Mouse (Mus musculus): Measurements from ENCODE around the gene Xpr1. TPM values are rescaled to one million over a fixed set of nuclear protein-coding genes. Genes with fewer than 3 reads are reported as not detected.
A peak's percentile ranks its signal among the peaks of the same experiment; 100 is the strongest.

The Xpr1 gene
- polyA plus RNA-seq, 2 experiments: 2.4 to 4.2 TPM

DNA sequence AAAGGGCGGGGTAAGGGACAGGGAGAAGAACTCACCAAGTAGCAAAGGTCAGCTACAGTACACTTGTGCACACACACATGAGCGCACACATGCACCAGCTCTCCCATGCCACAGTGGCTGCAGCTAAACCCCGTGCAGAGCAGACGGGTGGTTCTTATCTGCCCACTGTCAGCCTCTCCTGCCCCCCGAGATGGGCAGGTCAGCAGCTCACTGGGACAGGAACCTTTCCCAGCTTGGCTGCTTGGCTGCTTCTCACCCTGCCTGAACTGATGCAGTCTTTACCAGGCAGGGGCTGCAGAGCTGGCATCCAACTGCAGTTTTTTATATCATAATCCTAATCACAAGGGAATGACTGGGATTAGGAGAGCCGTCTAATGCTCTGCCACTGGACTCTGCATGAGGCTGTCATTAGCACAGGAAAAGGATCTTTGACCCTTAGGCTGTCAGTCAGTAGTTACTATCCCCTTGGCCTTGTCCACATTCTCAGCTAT, 164.5 kb downstream of the Xpr1 start:
- no peak overlapping the region for H3K4me2 ChIP-seq (ENCODE audit: low read depth)
- no peaks in the 10 kb centered on the region for H3K27me3 ChIP-seq (ENCODE audit: control insufficient read depth, insufficient read depth, low read length)
- DNase-seq (ENCODE audit: low read depth in 3 of 3, low spot score in 3 of 3) (peak in 1 of 3 experiments; percentile 4), ATAC-seq (ENCODE audit: insufficient read depth) (peak; percentile 51; the same call in 1 of the 2 replicates)
- no peak overlapping the region for H3K27ac ChIP-seq
- H3K36me3 ChIP-seq (replicated peaks; ENCODE audit: control insufficient read depth, insufficient read depth, low read depth): no peaks in the 10 kb centered on the region
- H3K4me3 ChIP-seq (ENCODE audit: insufficient read depth in 1 of 2, low read depth in 2 of 2, low read length in 2 of 2): no peak overlapping the region
- no peaks in the 10 kb centered on the region for H3K9me3 ChIP-seq (ENCODE audit: control insufficient read depth, low read length)
- H3K4me1 ChIP-seq (replicated peaks; ENCODE audit: control insufficient read depth in 2 of 2, insufficient read depth in 2 of 2, low read length in 1 of 2): peaks cover 0 to 8% of the 10 kb centered on the region in 2 experiments; a peak in 2 of 4 replicates
- TF ChIP-seq EP300 (IDR thresholded peaks at IDR 0.05; ENCODE audit: low read depth): no peak
- TF ChIP-seq CTCF (IDR thresholded peaks at IDR 0.05; ENCODE audit: low read depth): no peak
- WGBS (ENCODE audit: insufficient replicate concordance): 28% methylated on average over 6 of the region's 6 CpGs
- no peak overlapping the region for H3K9ac ChIP-seq (replicated peaks)

DNA sequence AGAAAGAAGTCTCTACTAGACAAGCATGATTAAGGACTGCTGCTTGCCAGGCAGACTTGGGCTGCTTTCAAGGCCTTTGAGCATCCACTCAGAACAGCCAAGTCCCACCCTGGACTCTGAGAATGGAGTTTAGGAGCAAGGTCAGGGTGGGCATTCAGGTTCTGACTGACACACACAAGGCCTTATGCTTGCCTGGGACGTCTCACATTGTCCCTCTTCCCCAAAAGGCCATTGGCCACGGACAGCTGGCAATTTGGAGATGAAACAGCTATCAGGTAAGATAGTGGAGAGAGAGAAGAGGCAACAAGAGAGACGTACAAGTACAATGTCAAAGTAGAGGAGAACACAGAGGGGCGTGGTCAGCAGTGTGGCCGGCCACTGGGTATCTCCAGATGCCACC, 165.6 kb downstream of the Xpr1 start:
- 27% methylated on average over 5 of the region's 5 CpGs for WGBS (ENCODE audit: insufficient replicate concordance)

DNA sequence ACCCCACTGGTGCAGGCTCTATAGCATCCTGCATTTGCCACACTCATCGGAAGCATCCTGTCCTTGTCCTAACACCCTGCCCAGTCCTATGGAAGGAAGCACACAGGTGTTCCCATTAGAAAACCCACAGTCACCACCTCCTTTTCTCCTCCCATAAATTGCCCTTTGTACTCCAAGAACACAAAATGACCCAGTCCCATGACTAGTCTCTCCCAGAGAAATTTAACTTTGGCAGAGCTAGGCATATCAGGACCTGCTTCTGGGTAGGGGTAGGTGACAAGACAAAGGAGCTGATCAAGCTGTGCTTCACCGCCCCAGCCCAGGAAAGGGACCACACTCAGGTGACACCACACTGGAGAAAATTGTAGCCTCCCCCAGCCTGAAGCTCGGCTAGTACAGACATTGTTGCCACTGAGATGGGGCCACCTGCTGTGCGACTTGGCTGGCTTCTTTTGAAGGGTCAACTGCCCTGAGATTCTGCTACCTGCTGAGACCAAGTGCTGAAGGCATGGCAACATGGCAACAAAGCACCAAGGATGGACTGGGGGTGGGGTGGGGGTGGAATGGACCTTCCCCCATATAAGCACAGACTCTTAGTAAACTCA, 166.6 kb downstream of the Xpr1 start:
- Histone ChIP-seq H3K27ac (no peak overlapping the region), H3K4me1 (replicated peaks; ENCODE audit: control insufficient read depth in 2 of 2, insufficient read depth in 2 of 2, low read length in 1 of 2) (peaks cover 0 to 8% of the 10 kb centered on the region in 2 experiments; a peak in 2 of 4 replicates), H3K36me3 (replicated peaks; ENCODE audit: control insufficient read depth, insufficient read depth, low read depth) (no peaks in the 10 kb centered on the region), H3K4me3 (ENCODE audit: insufficient read depth in 1 of 2, low read depth in 2 of 2, low read length in 2 of 2) (no peak overlapping the region), H3K27me3 (ENCODE audit: control insufficient read depth, insufficient read depth, low read length) (peaks cover 4% of the 10 kb centered on the region), H3K9me3 (ENCODE audit: control insufficient read depth, low read length) (no peaks in the 10 kb centered on the region), H3K4me2 (ENCODE audit: low read depth) (no peak overlapping the region), H3K9ac (replicated peaks) (no peak overlapping the region)
- WGBS (ENCODE audit: insufficient replicate concordance): 41% methylated on average over 4 of the region's 4 CpGs
- TF ChIP-seq EP300 (IDR thresholded peaks at IDR 0.05; ENCODE audit: low read depth) (no peak), CTCF (IDR thresholded peaks at IDR 0.05; ENCODE audit: low read depth) (no peak)
- DNase-seq (ENCODE audit: low read depth in 3 of 3, low spot score in 3 of 3) (no peak), ATAC-seq (ENCODE audit: insufficient read depth) (no peak)

More for the DNA sequence above, 165.6 kb downstream of the Xpr1 start:
- Histone ChIP-seq H3K4me1 (replicated peaks; ENCODE audit: control insufficient read depth in 2 of 2, insufficient read depth in 2 of 2, low read length in 1 of 2) (peaks cover 0 to 8% of the 10 kb centered on the region in 2 experiments; a peak in 2 of 4 replicates), H3K27me3 (ENCODE audit: control insufficient read depth, insufficient read depth, low read length) (peaks cover 3% of the 10 kb centered on the region), H3K27ac (no peak overlapping the region), H3K9ac (replicated peaks) (no peak overlapping the region), H3K4me3 (ENCODE audit: insufficient read depth in 1 of 2, low read depth in 2 of 2, low read length in 2 of 2) (no peak overlapping the region), H3K36me3 (replicated peaks; ENCODE audit: control insufficient read depth, insufficient read depth, low read depth) (no peaks in the 10 kb centered on the region), H3K9me3 (ENCODE audit: control insufficient read depth, low read length) (no peaks in the 10 kb centered on the region), H3K4me2 (ENCODE audit: low read depth) (no peak overlapping the region)
- TF ChIP-seq EP300 (IDR thresholded peaks at IDR 0.05; ENCODE audit: low read depth) (no peak), CTCF (IDR thresholded peaks at IDR 0.05; ENCODE audit: low read depth) (no peak)
- DNase-seq (ENCODE audit: low read depth in 3 of 3, low spot score in 3 of 3) (no peak), ATAC-seq (ENCODE audit: insufficient read depth) (no peak)

DNA sequence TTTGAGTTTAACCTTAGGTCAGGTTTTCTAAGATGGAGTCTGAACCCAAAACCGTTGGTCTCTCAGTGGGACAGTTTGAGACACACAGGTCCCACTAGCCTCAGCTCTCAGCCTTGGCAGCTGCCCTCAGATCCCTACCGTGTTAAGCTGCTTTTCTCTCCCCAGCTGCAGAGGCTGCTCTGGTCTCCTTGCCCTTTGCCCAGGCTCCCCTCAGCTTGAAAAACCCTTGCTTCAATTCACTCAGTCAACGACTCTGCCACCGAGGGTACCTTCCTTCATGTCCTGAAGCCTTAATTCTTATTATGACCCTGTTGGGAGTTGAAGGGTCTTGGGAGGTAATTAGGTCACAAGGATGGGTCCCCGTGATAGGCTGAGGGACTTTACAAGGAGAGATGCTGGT, 167.3 kb downstream of the Xpr1 start:
- no peak for DNase-seq (ENCODE audit: low read depth in 3 of 3, low spot score in 3 of 3)
- H3K4me1 ChIP-seq (replicated peaks; ENCODE audit: control insufficient read depth in 2 of 2, insufficient read depth in 2 of 2, low read length in 1 of 2): peaks cover 0 to 8% of the 10 kb centered on the region in 2 experiments; a peak in 2 of 4 replicates
- TF ChIP-seq EP300 (IDR thresholded peaks at IDR 0.05; ENCODE audit: low read depth) (no peak), CTCF (IDR thresholded peaks at IDR 0.05; ENCODE audit: low read depth) (no peak)
- H3K36me3 ChIP-seq (replicated peaks; ENCODE audit: control insufficient read depth, insufficient read depth, low read depth): no peaks in the 10 kb centered on the region
- 35% methylated on average over 5 of the region's 5 CpGs for WGBS (ENCODE audit: insufficient replicate concordance)
- peaks cover 11% of the 10 kb centered on the region for H3K27me3 ChIP-seq (ENCODE audit: control insufficient read depth, insufficient read depth, low read length)
- no peak overlapping the region for H3K27ac ChIP-seq
- no peaks in the 10 kb centered on the region for H3K9me3 ChIP-seq (ENCODE audit: control insufficient read depth, low read length)
- no peak overlapping the region for H3K4me2 ChIP-seq (ENCODE audit: low read depth)
- no peak overlapping the region for H3K9ac ChIP-seq (replicated peaks)
- no peak for ATAC-seq (ENCODE audit: insufficient read depth)
- H3K4me3 ChIP-seq (ENCODE audit: insufficient read depth in 1 of 2, low read depth in 2 of 2, low read length in 2 of 2): no peak overlapping the region

DNA sequence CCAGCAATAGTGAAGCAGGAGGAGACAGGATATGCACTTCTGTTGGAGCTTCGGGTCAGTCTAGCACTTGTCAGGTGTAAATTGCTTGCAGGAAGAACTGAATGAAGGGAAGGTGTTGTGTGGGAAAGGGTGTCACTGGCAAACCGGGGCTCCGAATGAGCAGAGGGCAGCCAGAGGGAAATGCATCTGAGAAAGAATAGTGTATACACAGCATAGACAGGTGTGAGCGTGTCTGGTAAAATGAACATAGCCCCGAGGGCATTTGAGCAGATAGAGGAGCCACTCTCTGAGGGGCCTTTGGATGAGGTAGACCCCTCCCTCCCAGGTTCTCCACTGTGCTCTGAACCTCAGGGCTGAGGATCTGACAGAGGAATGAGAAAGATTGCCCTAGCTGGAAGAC, 169.2 kb downstream of the Xpr1 start:
- DNase-seq (ENCODE audit: low read depth in 3 of 3, low spot score in 3 of 3) (no peak), ATAC-seq (ENCODE audit: insufficient read depth) (no peak)
- peaks cover 29% of the 10 kb centered on the region for H3K27me3 ChIP-seq (ENCODE audit: control insufficient read depth, insufficient read depth, low read length)
- 42% methylated on average over 5 of the region's 5 CpGs for WGBS (ENCODE audit: insufficient replicate concordance)
- H3K36me3 ChIP-seq (replicated peaks; ENCODE audit: control insufficient read depth, insufficient read depth, low read depth): no peaks in the 10 kb centered on the region
- H3K9ac ChIP-seq (replicated peaks): no peak overlapping the region
- H3K4me2 ChIP-seq (ENCODE audit: low read depth): no peak overlapping the region
- no peak overlapping the region for H3K4me3 ChIP-seq (ENCODE audit: insufficient read depth in 1 of 2, low read depth in 2 of 2, low read length in 2 of 2)
- H3K4me1 ChIP-seq (replicated peaks; ENCODE audit: control insufficient read depth in 2 of 2, insufficient read depth in 2 of 2, low read length in 1 of 2): peaks cover 0 to 6% of the 10 kb centered on the region in 2 experiments; a peak in 2 of 4 replicates
- TF ChIP-seq EP300 (IDR thresholded peaks at IDR 0.05; ENCODE audit: low read depth) (no peak), CTCF (IDR thresholded peaks at IDR 0.05; ENCODE audit: low read depth) (no peak)
- H3K27ac ChIP-seq: no peak overlapping the region
- no peaks in the 10 kb centered on the region for H3K9me3 ChIP-seq (ENCODE audit: control insufficient read depth, low read length)

Data from liver, embryonic 14.5 days (tissue).